Mouse (Mus musculus) midbrain, embryonic 14.5 days (tissue): ENCODE data around the gene Parvg. TPM values are rescaled to one million over a fixed set of nuclear protein-coding genes. Genes with fewer than 3 reads are reported as not detected.

Experiments
- ATAC-seq: fragments of 200-750 bp; cut with Nextera tagmentation; 2 replicates; pipeline ENCODE4 v1.8.0; 2017; ENCODE audit warnings: moderate number of reproducible peaks, moderate library complexity; ENCODE audit not compliant: low FRiP score, low TSS enrichment
- DNase-seq: peaks from one replicate; pipeline ENCODE4 v3.0.0-alpha.2; 2015
- H3K27ac ChIP-seq: fragments of 300-500 bp; sonication (generic); replicated peaks from 2 replicates; pipeline ENCODE4 v1.5.1; 2014; ENCODE audit warnings: mild to moderate bottlenecking, low read depth, low read length, moderate library complexity
- H3K27me3 ChIP-seq: fragments of 300-500 bp; sonication (generic); 2 replicates; pipeline ENCODE4 v1.6.1; 2014; ENCODE audit warnings: low read length, control low read depth, mixed read lengths; ENCODE audit not compliant: control insufficient read depth, insufficient read depth
- H3K36me3 ChIP-seq: fragments of 300-500 bp; sonication (generic); 2 replicates; pipeline ENCODE4 v1.6.1; 2014; ENCODE audit warnings: low read length, control low read depth; ENCODE audit not compliant: control insufficient read depth, insufficient read depth
- H3K4me1 ChIP-seq: fragments of 300-500 bp; sonication (generic); 2 replicates; pipeline ENCODE4 v1.6.1; 2014; ENCODE audit warnings: mild to moderate bottlenecking, antibody characterized with exemption, low read length, control low read depth; ENCODE audit not compliant: control insufficient read depth, insufficient read depth
- H3K4me2 ChIP-seq: fragments of 300-500 bp; sonication (generic); 2 replicates; pipeline ENCODE4 v1.6.1; 2014; ENCODE audit warnings: mild to moderate bottlenecking, low read length, moderate library complexity
- H3K4me3 ChIP-seq: fragments of 300-500 bp; sonication (generic); replicated peaks from 2 replicates; pipeline ENCODE4 v1.5.1; 2014; ENCODE audit warnings: low read depth, low read length
- H3K9ac ChIP-seq: fragments of 300-500 bp; sonication (generic); replicated peaks from 2 replicates; pipeline ENCODE4 v1.6.1; 2014; ENCODE audit warnings: mild to moderate bottlenecking, low read length, moderate library complexity
- H3K9me3 ChIP-seq: fragments of 300-500 bp; sonication (generic); 2 replicates; pipeline ENCODE4 v1.6.1; 2016; ENCODE audit warnings: low read length, control low read depth, mixed read lengths; ENCODE audit not compliant: control insufficient read depth
- WGBS: fragments of 180-500 bp; shearing (Covaris S2); extraction: QIAGEN DNeasy Blood & Tissue Kit; methylation state at CpG from one replicate; pipeline ENCODE4 v1.1.7; 2014; 5-methylcytosine and 5-hydroxymethylcytosine counted together
- polyA plus RNA-seq: library from polyadenylated mRNA; unstranded; fragments of >200 nt; fragmentation: Nextera tagmentation; extraction: Ambion mirVana; gene quantifications from 2 replicates; pipeline ENCODE4 v1.2.1, GENCODE M21; 2014

The Parvg gene
- polyA plus RNA-seq, 1 experiment from 2014 or later: 0.72 TPM

GRCm38 (mm10) chr15:84313566-84313878 lies 10.3 kb upstream of the Parvg start:
- Histone ChIP-seq H3K4me3 (no peak overlapping the region), H3K9ac (no peak overlapping the region), H3K27me3 (no peaks in the 10 kb centered on the region), H3K4me2 (no peak overlapping the region), H3K36me3 (no peaks in the 10 kb centered on the region), H3K27ac (peak overlapping the region; percentile 66; the same call in 1 of the 2 replicates), H3K4me1 (peaks cover 38% of the 10 kb centered on the region), H3K9me3 (no peaks in the 10 kb centered on the region)
- DNase-seq: no peak
- WGBS: 26% methylated on average over 9 of the region's 9 CpGs
- ATAC-seq: no peak

- DNase-seq (peak; percentile 69), ATAC-seq (no peak)
- Histone ChIP-seq H3K36me3 (no peaks in the 10 kb centered on the region), H3K27ac (peak overlapping the region; percentile 66), H3K9ac (peak overlapping the region; percentile 23; the same call in 1 of the 2 replicates), H3K27me3 (no peaks in the 10 kb centered on the region), H3K9me3 (no peaks in the 10 kb centered on the region), H3K4me1 (peaks cover 32% of the 10 kb centered on the region), H3K4me2 (peak overlapping the region; percentile 4; the same call in 1 of the 2 replicates), H3K4me3 (no peak overlapping the region)
- WGBS: 12% methylated on average over 18 of the region's 18 CpGs
These were observed 9.3 kb upstream of the Parvg start for GRCm38 (mm10) chr15:84314420-84315080.

- WGBS: 46% methylated on average over 15 of the region's 15 CpGs
- Histone ChIP-seq H3K36me3 (no peaks in the 10 kb centered on the region), H3K4me2 (no peak overlapping the region), H3K9ac (no peak overlapping the region), H3K4me3 (no peak overlapping the region), H3K27me3 (no peaks in the 10 kb centered on the region), H3K9me3 (no peaks in the 10 kb centered on the region), H3K4me1 (peaks cover 28% of the 10 kb centered on the region), H3K27ac (no peak overlapping the region)
- ATAC-seq (no peak), DNase-seq (no peak)
These were observed 8.4 kb upstream of the Parvg start for GRCm38 (mm10) chr15:84315276-84316046.

DNA sequence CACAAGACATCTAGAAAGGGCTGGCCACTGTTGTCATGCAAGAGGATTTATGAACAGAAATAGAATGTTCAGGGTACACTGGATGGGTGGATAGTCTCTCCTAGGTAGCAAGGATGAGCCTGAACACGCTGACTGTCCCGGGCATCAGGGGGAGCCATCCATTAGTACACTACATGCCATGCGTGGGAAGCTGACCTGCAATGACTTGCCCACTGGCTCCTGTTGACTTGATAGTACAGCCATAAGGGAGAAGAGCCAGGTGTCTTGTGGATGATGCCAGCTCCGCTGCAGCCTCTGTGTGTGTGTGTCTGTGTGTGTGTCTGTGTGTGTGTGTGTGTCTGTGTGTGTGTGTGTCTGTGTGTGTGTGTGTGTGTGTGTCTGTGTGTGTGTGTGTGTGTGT lies 4.4 kb upstream of the Parvg start:
- H3K4me1 ChIP-seq: peaks cover 14% of the 10 kb centered on the region
- no peaks in the 10 kb centered on the region for H3K36me3 ChIP-seq
- ATAC-seq (no peak), DNase-seq (no peak)
- H3K9ac ChIP-seq: no peak overlapping the region
- no peak overlapping the region for H3K4me2 ChIP-seq
- H3K27me3 ChIP-seq: no peaks in the 10 kb centered on the region
- no peaks in the 10 kb centered on the region for H3K9me3 ChIP-seq
- H3K27ac ChIP-seq: no peak overlapping the region
- WGBS: 94% methylated on average over 4 of the region's 4 CpGs
- H3K4me3 ChIP-seq: no peak overlapping the region

DNA sequence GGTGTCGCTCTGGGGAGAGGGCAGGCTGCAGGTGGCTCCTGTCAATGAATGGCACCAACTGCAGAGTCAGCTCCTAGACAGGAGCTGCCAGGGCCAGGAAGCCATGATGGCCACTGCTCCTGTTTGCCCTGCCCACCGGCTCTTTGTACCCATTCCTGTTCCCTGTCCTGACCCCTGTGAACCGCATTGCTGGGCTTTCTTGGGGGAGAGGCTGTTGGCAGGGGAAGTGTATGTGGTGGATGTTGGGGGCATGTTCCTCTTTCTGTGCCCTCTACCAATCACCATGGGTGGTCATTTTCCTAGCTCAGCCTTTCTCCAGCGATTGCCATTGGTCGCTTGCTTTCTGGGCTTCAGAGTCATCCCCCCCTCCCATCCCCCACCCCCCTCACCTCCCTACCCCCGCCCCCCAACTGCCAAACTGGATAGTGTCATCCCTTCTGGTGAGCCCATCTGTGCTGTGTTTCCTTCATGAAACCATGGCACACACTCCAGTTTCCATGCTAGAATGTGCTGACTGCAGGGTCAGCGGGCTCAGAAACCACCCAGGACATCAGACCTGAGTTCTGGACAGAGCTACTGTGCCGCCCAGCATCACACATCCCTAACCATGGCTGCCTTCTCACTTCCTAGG lies 2.2 kb upstream of the Parvg start:
- Histone ChIP-seq H3K9me3 (no peaks in the 10 kb centered on the region), H3K4me3 (no peak overlapping the region), H3K36me3 (no peaks in the 10 kb centered on the region), H3K4me1 (no peaks in the 10 kb centered on the region), H3K27me3 (no peaks in the 10 kb centered on the region), H3K4me2 (no peak overlapping the region), H3K9ac (no peak overlapping the region), H3K27ac (no peak overlapping the region)
- ATAC-seq: no peak
- 80% methylated on average over 7 of the region's 8 CpGs for WGBS
- no peak for DNase-seq

GRCm38 (mm10) chr15:84324870-84325553 lies 1.2 kb downstream of the Parvg start:
- no peak for DNase-seq
- Histone ChIP-seq H3K36me3 (no peaks in the 10 kb centered on the region), H3K4me2 (no peak overlapping the region), H3K27ac (no peak overlapping the region), H3K9me3 (no peaks in the 10 kb centered on the region), H3K9ac (no peak overlapping the region), H3K4me3 (no peak overlapping the region), H3K27me3 (no peaks in the 10 kb centered on the region), H3K4me1 (no peaks in the 10 kb centered on the region)
- no peak for ATAC-seq
- WGBS: 79% methylated on average over 8 of the region's 8 CpGs

GRCm38 (mm10) chr15:84325736-84326135 lies 1.9 kb downstream of the Parvg start:
- H3K4me1 ChIP-seq: no peaks in the 10 kb centered on the region
- 41% methylated on average over 12 of the region's 12 CpGs for WGBS
- DNase-seq (no peak), ATAC-seq (no peak)
- no peak overlapping the region for H3K9ac ChIP-seq
- no peaks in the 10 kb centered on the region for H3K9me3 ChIP-seq
- H3K4me3 ChIP-seq: no peak overlapping the region
- H3K27ac ChIP-seq: no peak overlapping the region
- no peak overlapping the region for H3K4me2 ChIP-seq
- H3K27me3 ChIP-seq: no peaks in the 10 kb centered on the region
- H3K36me3 ChIP-seq: no peaks in the 10 kb centered on the region

- H3K27ac ChIP-seq: no peak overlapping the region
- no peak for ATAC-seq
- H3K36me3 ChIP-seq: no peaks in the 10 kb centered on the region
- H3K27me3 ChIP-seq: no peaks in the 10 kb centered on the region
- no peak overlapping the region for H3K9ac ChIP-seq
- WGBS: 83% methylated on average over 10 of the region's 10 CpGs
- no peak overlapping the region for H3K4me2 ChIP-seq
- DNase-seq: no peak
- H3K9me3 ChIP-seq: no peaks in the 10 kb centered on the region
- no peak overlapping the region for H3K4me3 ChIP-seq
- H3K4me1 ChIP-seq: no peaks in the 10 kb centered on the region
These were observed 5.0 kb downstream of the Parvg start for GRCm38 (mm10) chr15:84328870-84329269.
